Mouse (Mus musculus): ENCODE results near the gene Rom1.
"Not testable (repeated sequence)": the region's sequence is repeated elsewhere in the genome, so short reads cannot be mapped to it uniquely, and the experiment has no call there.

Rom1 gene

DNA sequence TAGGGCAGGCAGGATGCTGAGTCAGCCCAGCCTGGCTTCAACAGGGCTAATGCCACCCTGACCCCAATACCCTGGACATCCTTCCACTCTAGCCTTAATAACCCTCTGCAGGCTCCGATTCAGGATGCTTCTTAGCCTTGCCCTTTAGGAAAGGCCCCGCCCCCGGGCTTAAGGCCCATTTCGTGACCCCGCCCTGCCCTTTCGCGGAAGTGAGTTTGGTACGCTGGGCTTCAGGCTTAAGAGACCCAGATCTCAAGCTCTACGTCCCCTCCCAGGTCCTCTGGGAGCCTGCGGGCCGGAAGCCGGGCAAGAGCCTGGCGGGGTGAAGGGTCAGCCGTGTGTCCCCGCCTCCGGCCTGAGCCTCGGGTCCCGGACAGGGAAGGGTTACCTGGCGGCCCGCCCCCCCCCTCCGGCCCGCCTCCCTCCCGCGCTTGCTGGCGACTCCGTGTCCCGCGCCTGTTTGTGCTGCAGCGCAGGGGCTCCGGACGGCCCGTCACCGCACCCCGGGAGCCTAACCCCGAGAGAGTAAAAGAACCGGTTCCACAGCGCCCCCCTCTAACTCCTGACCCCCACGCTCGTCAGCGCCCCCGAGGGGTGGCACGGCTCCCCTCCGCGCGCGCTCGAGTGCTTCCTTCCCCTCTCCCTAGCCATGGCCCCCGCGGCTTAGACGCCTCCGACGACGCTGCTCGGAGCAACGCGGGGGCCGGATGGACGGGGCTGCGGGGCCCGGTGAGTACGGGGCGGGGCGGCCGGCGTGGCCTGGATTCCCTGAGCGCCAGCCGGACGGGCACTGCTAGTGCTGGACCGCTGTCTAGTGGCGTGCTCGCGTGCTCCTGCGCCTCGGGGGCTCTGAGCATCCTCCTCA, at the start of gene Rom1, which contains the start of gene Eml3:
TSS of gene Rom1 (minus strand) at position 133 of the 865 bp plus-strand sequence.
TSS of gene Eml3 (plus strand) at position 329 of the 865 bp plus-strand sequence.
- peak; percentile 83 to 86 for DNase-seq (ENCODE audit: low spot score in 2 of 2)

- DNase-seq (ENCODE audit: low spot score in 2 of 2), result peak in 1 of 2 experiments; percentile 46
These were observed 47.4 kb upstream of the Rom1 start for GRCm38 (mm10) chr19:8976535-8976934.

DNA sequence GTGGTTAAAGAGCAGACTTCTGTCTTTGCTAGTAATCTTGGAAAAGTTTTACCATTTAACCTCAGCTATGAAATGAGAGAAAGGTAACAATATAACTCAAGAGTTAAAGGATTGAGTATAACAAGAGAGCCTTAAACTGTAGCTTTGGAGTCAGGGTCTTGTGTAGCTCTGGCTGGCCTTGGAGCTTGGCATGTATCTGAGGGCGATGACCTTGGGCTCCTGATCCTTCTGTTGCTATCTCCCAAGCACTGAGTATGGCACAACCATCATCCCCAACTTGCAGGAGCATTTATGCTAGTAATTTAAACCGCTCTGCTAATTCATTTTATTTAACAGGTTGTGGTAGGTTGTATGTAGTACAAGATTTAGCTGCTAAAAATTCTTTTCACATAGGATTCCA, 46.3 kb upstream of the Rom1 start:
- no peak for DNase-seq (ENCODE audit: low spot score in 2 of 2)

DNA sequence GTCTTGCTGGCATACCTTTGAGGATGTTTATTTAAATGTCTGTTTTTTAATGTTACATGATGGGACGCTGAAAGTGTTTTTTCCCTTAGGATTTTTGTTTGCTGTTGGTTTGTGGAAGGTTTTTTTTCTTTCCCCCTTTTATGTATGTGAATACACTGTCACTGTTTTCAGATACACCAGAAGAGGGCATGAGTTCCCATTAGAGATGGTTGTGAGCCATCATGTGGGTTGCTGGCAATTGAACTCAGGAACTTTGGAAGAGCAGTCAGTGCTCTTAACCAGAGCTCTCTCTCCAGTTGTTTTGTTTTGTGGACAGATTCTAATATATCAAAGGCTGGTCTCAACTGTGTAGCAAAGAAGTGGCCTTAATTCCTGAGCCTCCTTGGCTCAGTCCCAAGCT, 45.5 kb upstream of the Rom1 start:
- DNase-seq (ENCODE audit: low spot score in 2 of 2), result no peak

DNA sequence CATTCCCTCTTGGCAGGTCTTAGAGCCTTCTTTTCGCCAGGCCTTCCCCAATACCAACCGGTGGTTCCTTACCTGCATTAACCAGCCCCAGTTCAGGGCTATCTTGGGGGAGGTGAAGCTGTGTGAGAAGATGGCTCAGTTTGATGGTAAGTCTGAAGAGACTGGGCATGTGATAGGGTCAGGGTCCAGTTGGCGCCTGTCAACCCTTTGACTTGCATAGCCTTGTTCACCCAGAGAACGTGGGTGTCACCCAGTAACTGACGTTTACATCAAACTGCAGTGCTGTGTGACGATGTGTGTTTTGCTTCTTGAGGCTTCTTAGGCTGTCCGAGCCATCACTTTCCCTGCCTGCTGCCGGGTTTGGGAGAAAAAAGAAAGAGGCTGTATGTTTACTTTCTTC, 43.3 kb upstream of the Rom1 start:
- DNase-seq (ENCODE audit: low spot score in 2 of 2), result not testable (repeated sequence)

- no peak for DNase-seq (ENCODE audit: low spot score in 2 of 2)
These were observed 38.7 kb upstream of the Rom1 start for GRCm38 (mm10) chr19:8967893-8968292.

GRCm38 (mm10) chr19:8967373-8967743, 38.2 kb upstream of the Rom1 start:
- no peak for DNase-seq (ENCODE audit: low spot score in 2 of 2)

DNA sequence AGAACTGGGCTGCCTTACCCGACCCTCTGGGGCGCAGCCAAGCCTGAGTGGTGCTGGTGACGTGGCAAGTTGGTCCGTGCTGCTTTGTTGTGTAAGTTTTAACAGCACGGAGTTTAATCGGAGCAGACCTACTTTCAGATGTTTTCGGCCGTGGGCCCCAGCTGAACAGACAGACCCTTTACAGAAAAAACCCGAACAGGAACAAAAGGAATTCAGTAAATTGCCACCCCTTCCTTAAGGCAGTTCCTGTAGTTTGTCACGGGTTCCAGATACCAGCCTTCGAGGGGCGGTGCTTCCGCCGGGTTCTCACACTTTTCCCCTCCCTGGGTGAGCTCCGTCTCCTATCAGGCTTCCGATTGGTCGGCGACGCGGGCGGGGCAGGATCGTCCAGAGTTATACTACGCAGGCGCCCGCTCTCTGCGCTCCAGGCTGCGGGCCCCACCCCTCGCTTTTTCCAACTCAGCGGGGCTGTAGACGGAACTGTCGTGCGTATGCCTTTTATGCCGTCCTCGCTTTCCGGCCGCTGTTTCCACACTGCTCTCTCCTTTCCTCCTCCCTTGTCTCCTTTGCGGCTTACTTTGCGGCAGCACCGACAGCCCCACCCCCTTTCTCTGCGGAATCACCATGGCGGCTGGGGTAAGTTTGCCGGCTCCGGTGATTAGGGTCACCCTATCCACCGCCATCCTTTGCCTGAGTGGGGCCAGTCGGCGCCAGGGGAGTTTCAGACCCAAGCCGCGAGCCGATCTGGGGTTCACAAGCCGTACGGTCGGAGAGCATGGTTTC, 37.6 kb upstream of the Rom1 start, which contains the start of gene Eef1g:
TSS of gene Eef1g (plus strand) at position 452 of the 783 bp plus-strand sequence.
- DNase-seq (ENCODE audit: low spot score in 2 of 2), result peak; percentile 98 to 99

GRCm38 (mm10) chr19:8966198-8966589, 37.0 kb upstream of the Rom1 start:
- no peak for DNase-seq (ENCODE audit: low spot score in 2 of 2)

DNA sequence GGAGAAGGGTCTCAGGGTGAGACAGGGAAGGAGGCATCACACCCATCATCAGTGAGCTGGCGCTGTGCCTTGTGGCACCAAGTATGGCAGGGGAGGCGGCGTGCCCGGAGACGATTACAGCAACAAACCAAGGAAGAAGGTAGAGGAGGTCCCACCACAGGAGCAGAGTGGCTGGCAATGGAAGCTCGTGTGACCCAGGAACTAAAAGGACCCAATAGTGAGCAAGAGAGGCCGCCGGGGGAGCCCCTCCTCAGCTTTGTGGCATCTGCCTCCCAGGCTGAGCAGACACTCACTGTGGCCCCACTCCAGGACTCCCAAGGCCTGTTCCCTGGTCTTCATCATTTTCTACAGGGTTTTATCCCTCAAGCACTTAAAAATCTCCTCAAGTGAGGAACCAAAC, 36.6 kb upstream of the Rom1 start:
- peak in 1 of 2 experiments; percentile 45 for DNase-seq (ENCODE audit: low spot score in 2 of 2)

DNA sequence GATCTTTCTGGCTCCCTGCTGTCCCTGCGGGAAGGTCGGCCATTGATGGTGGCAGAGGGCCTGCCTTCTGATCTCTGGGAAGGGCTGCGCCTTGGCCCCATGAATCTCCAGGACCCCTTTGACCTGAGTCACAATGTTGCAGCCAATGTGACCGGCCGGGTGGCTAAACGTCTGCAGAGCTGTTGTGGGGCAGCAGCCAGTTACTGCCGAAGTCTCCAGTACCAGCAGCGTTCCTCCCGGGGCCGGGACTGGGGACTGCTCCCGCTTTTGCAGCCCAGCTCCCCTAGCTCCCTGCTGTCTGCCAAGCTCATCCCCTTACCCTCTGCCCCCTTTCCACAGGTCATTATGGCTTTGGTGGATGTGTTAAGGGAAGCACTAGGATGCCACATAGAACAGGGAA, 35.9 kb upstream of the Rom1 start:
- no peak for DNase-seq (ENCODE audit: low spot score in 2 of 2)

DNA sequence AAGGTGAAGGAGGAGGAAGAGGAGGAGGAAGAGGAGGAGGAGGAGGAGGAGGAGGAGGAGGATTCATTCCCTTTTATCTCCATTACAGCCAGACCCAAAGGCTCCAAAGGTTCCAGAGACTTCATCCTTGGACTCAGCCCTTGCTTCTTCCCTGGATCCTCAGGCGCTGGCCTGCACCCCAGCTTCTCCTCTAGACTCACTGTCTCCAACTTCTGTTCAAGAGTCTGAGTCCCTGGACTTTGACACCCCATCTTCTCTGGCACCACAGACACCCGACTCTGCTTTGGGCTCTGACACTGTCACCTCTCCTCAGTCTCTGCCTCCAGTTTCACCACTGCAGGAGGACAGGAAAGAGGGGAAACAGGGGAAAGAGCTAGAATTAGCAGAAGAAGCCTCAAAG, 33.1 kb upstream of the Rom1 start:
- no peak for DNase-seq (ENCODE audit: low spot score in 2 of 2)

DNA sequence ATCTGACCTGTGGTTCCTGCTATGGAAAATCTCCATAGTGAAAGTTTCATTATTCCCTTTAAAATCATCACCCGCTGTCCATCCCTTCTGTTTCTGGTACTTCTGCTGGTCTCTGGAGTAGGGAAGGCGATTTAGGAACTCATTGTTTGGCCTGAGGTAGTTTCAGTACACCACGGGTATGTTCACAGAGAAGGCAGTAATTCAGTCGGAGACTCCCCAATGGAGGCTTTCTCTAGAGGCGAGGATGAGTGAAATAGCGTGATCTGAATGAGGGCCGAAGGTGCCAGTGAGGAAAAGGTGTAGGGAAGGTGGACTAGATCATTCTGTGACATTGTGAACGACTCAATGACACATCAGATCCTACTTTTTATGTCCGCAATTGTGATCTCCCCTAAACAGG, 25.0 kb upstream of the Rom1 start:
- no peak for DNase-seq (ENCODE audit: low spot score in 2 of 2)

DNA sequence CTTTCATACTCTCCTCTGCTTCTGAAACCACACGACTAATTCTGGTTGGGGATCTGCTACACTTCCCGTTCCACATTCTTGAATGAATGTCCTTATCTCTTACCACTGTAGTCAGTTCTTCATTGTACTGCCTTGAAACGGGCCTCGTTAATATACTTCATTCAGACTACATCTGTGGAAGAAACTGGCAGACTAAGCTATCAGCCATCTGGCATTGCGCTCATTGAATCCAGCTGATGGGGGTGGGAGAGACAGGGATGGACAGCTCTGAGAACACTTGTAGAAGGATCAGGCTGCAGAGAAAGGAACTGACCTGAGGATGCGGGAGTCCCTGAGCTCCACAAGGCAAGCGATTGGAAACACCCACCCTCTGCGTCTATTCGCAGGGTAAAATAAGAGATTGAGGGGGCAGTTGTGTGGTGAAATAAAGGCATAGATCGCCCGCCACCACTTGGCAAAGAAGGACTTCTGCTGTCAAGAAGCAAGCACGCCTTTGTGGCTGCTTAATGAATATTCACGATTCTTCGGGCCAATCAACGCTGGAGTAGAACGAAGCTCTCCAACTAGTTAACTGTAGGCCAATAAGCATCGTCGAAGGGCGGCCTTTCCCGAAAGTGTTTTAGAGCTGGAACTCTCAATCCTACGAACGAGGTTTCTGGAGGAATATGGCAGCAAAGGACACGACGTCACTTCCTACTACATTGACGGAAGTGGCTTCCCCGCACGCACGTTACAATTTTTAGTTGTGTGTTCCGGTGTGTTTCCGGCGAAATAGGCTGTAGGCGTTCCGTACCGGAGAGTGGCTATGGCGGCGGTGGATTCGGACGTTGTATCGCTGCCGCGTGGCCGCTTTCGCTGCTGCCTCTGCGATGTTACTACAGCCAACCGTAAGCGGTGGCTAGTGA, 24.2 kb upstream of the Rom1 start, which contains the start of gene Tut1:
TSS of gene Tut1 (plus strand) at position 713 of the 905 bp plus-strand sequence.
- DNase-seq (ENCODE audit: low spot score in 2 of 2), result peak; percentile 85

DNA sequence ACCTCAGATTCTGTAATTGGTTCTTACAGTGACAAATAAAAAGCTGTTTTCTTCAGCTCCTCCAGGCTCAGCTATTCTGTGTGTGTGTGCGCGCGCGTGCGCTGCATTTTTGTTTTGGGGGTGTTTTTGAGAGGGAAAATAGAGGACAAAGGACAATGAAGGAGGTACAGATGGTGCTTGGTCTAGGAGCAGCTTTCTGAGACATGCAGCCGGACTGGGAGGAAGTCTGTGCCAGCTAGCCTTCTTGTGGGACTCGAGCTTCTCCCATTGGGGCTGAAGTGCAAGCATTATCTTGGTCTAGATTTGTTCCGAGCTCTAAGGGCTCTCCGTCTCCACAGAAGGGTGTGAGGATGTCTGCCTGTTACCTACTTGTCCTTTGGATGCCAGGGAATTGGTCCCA, 23.1 kb upstream of the Rom1 start:
- DNase-seq (ENCODE audit: low spot score in 2 of 2), result no peak

GRCm38 (mm10) chr19:8950190-8950589, 21.0 kb upstream of the Rom1 start:
- DNase-seq (ENCODE audit: low spot score in 2 of 2), result no peak

- no peak for DNase-seq (ENCODE audit: low spot score in 2 of 2)
These were observed 17.8 kb upstream of the Rom1 start for GRCm38 (mm10) chr19:8946929-8947328.

DNA sequence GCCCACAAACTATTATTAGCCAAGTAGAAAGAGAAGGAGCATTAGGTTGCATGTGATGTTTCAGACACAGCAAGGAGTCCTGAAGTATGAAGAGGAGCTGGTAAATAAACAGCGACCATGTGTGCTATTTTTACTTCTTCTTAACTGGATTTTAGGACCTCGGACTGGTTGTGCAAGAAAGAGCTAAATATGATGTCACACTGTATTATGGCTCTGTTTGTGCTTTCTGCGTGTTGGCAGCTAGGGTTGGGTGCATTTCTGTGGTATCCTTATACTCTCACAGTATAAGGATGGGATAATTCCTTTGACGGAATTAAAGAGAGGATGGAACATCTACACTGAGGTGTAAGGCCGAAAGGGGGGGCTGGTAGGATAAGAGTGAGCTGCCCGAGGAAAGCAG, 16.1 kb upstream of the Rom1 start:
- DNase-seq (ENCODE audit: low spot score in 2 of 2), result no peak

- DNase-seq (ENCODE audit: low spot score in 2 of 2), result peak; percentile 71 to 82
These were observed 15.6 kb upstream of the Rom1 start for GRCm38 (mm10) chr19:8944750-8945149.

- DNase-seq (ENCODE audit: low spot score in 2 of 2), result no peak
These were observed 14.9 kb upstream of the Rom1 start for GRCm38 (mm10) chr19:8944062-8944461.

GRCm38 (mm10) chr19:8943047-8943446, 13.9 kb upstream of the Rom1 start:
- DNase-seq (ENCODE audit: low spot score in 2 of 2), result no peak
